Mouse (Mus musculus) heart, postnatal 4 days (tissue): ENCODE results near the gene Xrcc6. TPM values are rescaled to one million over a fixed set of nuclear protein-coding genes. Genes with fewer than 3 reads are reported as not detected.
A peak's percentile ranks its signal among the peaks of the same experiment; 100 is the strongest.
"Not testable (repeated sequence)": the region's sequence is repeated elsewhere in the genome, so short reads cannot be mapped to it uniquely, and the experiment has no call there.

ENCODE experiments used
- DNase-seq: peaks from one replicate; pipeline ENCODE4 v3.0.0; 2021
- total RNA-seq, 2 experiments: library from RNA; stranded (reverse); gene quantifications; 2 replicates each; pipeline ENCODE4 v1.2.3; 2021

Xrcc6 gene
- total RNA-seq, 2 experiments from 2014 or later: 26.6 to 27.4 TPM

DNA sequence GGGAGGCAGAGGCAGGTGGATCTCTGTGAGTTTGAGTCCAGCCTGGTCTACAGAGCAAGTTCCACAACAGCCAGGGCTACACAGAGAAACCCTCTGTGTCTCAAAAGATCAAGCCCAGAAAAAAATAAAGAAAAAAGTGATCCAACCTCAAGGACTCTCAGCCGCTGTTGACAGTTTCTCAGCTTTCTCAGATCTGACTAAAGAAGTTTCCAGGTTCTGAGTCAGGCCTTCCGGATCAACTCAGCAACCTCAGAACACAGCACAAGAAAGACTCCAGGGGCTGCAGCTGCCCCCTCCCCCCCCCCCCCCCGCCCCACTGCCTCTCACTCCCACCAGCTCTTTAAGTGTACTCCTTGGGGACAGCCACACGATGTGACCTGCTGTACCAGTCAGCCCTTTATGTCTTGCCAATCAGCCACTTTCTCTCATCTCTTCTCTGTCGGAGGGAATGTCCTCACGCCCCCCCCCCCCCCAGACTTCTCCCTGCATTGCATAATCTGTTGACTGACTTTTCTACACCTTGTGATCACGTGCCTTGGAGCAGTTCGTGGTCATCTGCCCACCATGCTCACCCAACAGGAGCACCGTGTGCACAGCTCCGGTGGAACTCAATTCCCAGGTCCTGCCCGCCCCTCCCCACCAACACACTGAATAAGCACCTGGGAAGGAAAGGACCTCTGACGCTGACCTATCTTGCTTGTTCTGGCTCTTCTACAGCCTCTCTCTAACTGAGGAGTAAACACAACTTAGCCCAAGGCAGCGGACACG, 21.4 kb upstream of the Xrcc6 start:
- no peak for DNase-seq

DNA sequence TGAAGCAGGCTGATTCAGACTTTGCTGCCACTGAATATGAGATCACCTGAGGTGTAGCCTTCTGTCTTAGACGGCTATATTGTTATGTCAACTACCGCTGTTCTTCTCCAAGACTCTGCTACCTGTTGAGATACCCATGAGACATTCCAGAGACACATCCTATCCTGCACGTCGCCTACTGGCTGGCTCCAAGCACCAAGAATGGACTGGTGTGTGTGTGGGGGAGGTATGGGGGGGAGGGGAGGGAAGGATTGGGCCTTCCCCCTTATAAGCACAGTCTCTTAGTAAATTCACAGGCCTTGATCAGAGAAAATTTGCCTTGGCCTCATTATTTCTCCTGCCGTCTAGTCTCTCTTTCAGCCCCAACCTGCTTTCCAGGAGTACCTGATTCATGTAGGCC, 19.8 kb upstream of the Xrcc6 start:
- DNase-seq: no peak

DNA sequence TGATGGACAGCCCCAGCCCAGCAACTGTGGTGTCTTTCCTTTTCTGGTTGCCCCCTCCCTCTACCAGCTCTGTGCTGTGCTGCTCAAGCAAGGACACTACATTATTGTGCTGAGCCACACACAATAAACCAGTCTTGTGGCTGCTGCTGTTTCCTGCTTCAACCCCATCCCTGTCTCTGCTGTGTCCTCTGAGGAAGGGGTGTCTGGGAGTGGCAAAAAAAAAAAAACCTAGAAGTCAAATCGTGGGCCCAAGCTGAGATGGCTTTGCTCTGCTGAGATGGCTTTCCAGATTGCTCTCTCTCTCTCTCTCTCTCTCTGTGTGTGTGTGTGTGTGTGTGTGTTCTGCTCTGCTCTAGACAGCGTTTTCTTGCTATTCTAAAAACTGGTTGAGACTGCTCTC, 19.2 kb upstream of the Xrcc6 start:
- DNase-seq: no peak

DNA sequence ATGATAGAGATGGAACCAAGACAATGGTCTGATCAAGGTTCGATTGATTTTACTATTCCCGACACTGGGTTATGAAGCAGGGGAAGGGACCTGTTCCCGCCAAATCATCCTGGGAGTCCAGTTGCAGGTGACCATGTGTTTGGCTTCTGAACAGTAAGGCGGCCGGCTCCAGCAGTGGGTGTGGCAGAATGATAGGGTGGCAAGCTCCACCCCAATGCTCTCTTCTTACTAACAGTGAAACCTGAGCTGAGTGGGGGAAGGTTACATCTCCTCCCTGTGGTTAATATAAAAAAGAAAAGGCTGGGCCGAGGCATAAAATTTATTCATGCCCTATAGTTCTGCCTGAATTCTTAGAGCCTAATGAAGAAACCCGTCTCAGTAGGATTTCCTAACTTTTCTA, 18.5 kb upstream of the Xrcc6 start:
- no peak for DNase-seq

DNA sequence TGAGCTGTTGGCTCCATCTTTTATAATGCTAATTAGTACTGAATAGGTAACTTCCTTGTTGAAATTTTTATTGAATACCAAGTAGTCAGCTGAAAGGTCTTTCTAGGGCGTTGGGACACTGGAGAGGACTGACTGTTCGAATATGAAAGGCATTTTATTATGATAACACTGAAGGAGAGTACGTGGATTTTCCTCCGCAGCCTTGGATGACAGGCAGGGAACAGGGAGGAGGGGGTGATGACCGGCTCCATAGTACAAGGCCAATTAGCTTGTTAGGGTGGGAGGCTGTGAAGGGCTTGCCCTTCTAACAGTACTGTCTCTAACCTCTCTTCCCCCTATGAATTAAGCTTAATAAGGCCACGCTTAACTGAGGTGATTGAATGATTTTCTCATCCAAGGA, 18.0 kb upstream of the Xrcc6 start:
- DNase-seq: not testable (repeated sequence)

DNA sequence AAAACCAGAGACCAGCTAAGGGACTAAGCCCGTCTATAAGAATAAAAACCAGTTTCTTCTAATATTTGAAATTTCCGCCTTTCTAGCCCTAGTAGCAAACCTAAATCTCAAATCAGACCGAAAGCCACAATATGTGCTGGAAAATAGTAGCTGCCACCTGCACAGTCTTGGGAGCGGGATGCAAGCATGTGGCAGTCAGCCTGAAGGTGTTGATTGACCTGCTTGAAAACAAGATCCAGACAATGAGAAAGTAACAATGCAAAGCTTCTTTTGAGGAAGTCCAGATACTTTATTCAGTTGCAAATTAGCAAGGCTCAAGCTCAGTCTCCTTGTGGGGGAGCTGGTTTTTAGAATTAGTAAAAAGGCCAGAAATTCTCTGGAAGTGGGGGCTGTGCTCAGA, 17.1 kb upstream of the Xrcc6 start:
- not testable (repeated sequence) for DNase-seq

DNA sequence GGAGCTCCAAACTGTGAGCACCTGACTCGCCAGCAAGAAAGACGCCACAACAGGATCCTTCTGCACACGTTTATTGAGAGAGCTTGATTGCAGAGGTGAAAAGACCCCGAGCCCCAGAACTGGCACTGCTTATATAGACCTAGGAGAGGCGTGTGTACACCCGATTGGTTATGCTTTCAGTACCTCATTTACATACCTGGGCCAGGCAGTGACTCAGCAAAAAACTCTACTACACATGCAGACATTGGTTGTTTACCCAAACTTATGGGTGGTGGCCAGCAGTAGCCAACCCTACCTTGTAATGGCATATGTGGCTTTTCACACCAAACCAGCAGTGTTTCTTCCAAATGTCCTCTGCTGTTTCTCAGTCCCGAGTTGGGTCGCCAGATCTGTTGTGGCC, 12.5 kb upstream of the Xrcc6 start:
- DNase-seq: not testable (repeated sequence)

DNA sequence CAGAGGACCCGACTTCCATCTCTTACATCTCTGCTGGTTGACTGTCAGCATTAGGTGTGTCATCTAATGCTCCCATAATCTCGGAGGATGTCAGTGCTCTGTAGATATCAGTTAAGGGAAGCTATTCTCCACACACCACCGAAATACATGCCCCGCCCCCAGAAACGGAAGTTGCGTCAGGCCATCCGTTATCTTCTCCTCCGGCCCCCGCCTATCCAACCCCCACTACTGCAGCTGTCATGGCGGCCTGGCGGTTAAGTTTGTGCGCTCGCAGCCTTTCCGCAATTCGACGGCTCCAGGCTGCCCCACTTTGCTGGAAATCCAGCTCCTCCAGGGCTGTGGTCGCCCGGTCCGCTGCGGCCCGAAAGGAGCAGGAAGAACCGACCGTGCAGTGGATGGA, 7.3 kb upstream of the Xrcc6 start, which contains the start of gene 1700029P11Rik:
1700029P11Rik (plus strand) TSS at position 220 of the 400 bp plus-strand sequence.
- DNase-seq: no peak

DNA sequence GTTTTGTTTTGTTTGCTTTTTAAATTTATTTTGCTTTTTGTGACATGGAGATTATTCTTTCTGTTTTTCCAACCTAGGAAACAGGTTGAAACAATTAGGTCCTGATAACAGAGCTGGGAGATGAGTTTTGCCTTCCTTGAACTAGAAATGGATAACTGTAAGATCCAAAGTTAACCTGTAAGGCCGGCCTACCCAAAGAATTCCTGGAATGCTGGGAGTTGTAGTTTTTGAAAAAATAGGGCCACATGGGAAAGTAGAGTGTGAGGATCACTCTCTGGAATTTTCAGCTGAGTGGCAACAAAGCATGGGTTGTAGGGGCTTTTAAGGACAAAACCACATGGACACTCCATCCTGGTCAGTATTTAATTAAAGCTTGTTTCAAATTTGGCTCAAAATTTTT, 5.5 kb upstream of the Xrcc6 start:
- DNase-seq: no peak

DNA sequence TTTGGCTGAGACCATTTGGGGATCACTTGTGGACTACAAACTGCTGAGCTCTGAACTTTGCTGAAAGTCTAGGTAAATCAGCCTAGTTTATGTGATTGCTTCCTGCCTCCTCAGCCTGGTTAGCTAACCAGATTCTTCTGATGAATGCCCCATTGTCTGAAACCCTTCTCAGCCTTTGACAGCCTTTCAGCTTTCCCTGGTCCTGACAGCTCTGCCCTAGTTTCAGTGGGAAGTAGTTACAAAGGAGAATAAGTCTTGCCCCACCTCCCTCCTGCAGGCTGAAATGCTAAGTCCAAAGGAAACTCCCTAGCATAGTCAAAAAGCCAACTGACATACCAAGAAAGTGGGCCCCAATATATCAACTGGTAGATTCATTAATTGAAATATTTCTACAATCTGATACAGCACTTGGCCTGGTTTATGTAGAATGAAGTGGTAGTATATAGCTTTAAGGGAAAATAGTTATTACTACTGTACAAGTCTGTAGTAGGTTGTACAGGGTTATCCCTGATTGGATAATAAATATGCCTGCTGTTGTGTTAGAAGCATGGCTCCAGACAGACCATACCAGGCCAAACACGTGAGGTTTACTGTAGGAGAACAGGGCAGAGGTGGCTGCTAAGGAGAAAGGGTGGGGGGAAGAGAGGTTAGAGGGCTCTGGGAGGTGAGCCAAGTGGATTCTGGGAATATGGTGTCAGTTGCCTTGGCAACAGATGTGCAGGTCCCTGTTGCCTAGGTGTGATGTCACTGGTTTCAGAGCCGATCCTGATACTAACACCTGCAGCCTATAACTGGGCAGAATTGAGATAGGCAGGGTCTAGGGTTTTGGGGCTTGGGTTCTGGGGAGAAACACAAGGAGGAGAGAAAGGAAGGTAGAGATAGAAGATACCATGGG, 2.1 kb upstream of the Xrcc6 start:
- DNase-seq: no peak

DNA sequence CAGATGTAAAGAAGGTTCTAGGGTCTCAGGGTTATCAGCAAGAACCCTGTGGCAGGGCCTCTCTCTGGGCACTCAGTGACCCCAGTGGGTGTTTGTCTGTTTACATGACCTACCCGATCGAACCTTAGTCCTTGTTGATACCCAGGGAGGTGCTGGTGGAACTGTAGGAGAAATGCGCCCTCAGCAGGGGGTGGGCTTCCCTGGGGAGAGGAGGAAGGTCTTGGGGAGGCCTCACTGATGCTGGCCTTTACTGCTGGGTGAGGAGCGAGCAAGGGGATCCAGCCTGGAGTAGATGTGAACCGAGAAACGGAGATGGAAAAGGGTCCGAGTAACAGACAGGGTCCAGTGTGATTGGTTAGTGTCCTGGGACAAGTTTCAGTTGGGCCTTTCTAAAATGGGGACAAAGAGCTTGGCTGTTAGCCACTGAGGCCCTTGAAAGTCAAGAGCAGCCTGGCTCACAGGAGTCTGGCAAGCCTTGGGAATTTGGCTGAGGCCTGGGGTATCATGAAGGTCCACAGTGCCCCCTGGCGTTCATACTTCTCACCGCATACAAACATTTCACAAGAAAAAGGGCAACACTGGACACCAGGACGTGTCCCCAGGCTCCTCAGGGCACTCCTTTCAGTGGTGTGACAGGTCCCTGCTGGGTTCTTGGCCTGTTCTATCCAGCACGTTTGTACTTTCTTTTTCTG, 1.9 kb downstream of the Xrcc6 start:
- DNase-seq: peak; percentile 95

DNA sequence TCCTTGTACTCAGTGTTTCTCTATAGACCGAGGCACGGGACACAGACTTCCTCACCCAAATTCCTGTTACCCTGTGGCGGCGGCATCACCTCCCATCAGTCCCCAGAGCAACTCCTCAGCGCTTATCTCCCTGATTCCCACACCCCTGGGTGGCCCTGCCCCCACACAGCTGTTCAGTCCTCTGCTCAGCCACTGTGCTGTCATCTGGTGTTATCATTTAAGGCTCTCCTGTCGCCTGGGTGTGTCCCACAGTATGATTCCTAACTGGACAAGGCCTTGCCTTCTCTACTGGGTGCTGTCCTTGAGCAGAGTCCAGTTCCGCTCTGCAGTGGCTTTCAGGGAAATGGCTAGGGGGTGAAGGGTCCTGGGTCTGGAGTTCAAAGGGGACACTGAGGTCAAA, 2.9 kb downstream of the Xrcc6 start:
- peak; percentile 17 for DNase-seq

DNA sequence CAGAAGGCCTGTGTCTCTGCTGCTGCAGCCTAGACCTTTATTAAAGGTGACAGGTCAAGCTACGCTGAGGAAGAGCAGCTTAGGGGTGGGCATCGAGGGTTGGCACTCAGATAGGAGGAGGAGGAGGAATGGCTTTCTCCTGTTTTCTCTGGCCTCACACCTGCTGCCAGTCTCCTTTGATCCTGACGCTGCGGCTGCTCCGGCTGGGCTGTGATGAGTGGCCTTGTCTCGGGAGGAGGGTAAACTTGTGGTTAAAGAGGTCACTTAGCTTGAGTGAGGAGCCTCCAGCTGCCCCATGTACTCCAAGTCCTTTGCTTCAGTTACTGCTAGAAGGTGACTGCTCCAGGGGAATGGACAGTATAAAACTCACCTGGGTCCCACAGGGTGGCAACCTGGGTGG, 6.4 kb downstream of the Xrcc6 start:
- no peak for DNase-seq

DNA sequence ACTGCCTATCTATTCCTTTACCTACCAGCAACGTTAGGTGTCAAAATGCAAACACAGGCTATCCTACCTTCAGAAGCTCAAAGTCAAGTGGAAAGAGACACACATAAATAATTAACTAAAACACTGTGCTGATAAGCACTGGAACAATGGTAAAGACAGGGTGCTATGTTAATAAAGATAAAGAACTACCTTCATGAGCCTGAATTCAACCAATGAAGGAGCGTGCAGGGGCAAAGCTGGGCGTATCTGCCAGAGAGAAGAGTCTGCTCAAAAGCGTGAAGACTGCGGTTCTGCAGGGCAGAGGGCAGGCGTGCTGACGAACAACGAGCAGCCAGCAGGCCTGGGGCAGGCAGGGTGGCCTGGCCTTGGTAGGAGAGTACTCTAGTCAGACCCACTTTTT, 16.6 kb downstream of the Xrcc6 start:
- DNase-seq: no peak

DNA sequence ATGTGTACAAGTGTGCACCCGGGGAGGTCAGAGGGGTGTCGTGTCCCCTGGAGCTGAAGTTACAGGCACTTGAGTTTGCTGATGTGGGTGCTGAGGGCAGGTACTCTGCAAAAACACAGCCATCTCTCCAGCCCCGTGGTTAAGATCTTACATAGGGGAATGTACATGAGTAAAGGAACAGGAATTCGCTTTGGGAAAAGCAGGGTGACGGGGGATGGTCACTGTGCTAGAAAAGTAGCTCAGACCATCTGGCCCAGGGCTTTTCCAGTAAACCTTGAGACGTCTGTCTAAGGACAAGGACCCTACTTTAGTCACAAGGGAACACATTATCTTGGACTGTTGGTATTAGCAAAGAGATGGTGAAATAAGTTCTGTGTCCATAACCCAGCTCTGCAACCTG, 24.3 kb downstream of the Xrcc6 start:
- no peak for DNase-seq

DNA sequence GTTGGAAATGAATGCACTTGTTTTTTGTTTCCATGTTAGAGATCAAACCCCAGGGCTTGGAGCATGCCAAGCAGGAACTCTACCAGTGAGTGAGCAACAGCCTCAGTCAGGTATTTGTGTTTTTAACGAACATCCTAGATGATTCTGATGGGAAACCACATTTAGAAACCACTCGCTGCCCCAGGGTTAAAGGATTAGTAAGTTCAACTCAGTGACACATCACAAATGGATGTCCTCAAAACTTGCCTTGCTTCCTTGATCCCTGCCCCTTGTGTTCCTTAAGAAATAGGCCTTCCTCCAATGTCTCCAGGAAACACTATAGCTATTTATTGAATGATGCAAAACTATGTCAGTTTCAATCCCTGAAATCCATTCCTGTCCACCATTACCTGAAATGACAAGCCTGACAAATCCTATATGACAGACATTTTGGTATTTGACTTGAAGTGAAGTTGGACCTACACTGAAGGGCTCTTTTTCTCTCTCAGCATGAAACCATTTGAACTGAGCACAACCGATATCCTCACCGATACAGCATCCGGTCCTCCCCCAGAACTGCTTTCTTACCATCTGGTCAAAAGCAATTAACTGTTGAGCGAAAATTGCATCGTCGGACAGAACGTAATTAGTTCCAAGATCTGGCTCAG, 27.2 kb downstream of the Xrcc6 start:
- DNase-seq: no peak

DNA sequence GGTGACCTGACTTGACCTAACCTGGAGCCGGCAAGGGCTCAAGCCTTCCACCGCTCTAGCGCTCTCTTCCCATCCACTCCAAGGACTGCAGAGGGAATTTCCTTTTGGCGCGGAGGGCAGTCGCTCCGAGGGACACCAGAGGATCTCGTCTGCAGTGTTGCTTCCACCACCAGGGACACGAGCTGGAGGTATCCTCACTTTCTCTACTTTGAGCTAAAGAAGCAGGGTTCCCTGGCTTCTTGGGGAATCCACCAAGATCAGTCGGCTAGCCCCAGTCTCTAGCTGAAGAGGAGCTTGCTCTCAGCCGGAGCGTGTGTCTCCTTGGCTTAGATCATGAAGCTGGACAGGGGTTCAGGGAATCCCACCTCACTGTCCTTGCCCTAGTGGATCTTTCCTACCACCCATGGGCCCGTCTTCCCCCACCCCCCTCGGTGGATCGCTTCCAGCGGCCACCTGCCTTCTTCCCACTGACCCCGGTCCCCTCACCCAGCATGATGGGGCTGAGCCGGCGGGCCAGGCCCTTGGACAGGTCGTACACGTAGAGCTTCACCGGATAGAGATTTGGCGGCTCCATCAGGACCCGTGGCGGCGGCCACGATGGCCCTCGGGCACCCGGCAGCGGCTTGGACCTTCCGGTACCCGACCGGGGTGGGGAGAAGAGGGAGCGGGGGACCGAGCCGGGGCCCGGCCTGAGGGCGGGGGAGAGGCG, 27.9 kb downstream of the Xrcc6 start:
- peak; percentile 36 for DNase-seq

DNA sequence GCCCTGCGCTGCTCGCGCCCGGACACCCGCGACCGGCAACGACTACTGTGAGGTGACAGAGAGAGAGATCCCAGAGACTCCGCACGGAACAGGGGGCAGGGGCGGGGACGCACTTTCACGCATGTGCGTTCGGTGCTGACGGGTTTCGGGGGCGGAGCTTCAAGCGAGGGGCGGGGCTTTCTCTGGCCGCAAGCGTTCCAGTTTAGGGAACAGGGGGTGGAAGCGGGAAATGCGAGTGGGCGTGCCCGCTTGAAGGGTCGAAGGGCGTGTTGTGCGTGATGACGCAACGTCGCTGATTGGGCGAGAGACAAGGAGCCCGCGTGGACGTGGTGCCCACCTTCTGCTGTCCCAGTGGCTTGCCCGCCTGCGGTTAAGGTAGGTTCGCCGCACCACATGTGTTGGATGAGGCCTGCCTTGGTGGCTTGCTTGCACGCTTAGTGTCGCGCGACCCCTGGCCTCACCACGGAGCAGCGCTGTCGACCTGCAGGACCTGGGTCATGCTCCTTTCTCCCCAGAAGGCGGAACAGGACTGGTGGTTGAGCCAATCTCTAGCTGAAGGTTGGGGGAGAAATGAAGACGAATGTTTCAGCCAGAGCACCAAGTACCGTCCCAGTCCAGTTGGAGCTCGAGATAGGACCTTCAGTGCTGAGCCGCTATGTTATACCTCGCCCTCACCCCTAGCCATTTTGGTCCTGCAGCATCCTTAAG, 28.6 kb downstream of the Xrcc6 start:
- peak; percentile 100 for DNase-seq

DNA sequence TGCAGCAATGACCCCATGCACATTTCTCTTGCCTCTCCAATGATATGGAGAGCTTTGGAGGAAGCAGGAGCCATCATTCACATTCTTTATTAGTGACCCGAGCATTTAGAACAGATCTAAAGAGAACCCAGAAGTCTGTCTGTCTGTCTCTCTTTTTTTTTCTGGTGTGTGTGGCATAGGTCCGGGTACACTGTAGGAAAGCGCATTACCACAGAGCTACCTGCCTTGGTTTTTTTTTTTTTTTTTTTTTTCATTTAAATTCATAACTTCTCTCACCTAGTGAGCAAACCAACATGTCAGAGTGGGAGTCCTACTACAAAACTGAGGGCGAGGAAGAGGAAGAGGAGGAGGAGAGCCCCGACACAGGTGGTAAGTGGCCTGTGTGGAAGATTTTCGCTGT, 29.2 kb downstream of the Xrcc6 start:
- no peak for DNase-seq

DNA sequence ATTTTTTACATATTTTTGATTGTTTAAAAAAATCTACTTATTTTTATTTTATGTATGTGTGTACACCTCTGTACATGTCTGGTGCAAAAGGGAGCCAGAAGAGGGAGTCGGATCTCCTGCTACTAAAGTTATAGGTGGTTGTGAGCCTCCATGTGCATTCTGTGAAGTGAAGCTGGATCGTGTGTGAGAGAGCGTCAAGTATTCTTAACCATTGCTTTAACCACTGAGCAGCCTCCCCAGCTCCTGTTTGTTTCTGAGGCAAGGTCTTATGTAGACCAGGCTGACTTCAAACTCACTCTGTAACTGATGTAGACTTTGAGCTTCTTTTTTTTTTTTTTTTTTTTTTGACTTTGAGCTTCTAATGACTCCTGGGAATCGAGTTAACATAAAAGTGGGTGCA, 29.8 kb downstream of the Xrcc6 start:
- DNase-seq: no peak

DNA sequence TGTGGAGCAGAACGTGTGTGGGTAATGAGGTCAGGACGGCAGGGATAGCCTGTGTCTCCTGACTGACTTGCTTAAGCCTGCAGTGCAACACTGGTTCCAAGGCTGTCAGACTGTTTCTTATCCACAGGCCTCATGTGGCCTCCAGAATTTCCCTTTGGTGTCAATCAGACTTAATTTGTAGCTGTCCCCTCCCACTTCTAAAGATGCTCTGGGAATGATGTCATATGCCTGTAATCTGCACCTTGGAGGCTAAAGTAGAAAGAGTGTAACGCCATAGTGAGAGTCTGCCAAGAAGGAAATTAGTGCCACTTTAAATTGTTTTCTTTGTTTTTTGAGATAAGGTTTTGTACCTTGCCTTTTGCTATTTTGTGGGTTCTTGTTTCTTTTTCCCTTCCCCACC, 31.7 kb downstream of the Xrcc6 start:
- no peak for DNase-seq
